Mouse (Mus musculus) CD8-positive naive resting alpha-beta T cell, adult 57 days (primary cell): ENCODE results near the gene Dusp3. TPM values are rescaled to one million over a fixed set of nuclear protein-coding genes. Genes with fewer than 3 reads are reported as not detected.

Experiments
- total RNA-seq: library from RNA; stranded (reverse); gene quantifications from one replicate; pipeline ENCODE4 v1.2.4, GENCODE M21; 2023

The Dusp3 gene
- 2.5 TPM for total RNA-seq

GRCm38 (mm10) chr11:101986913-101987312 is at the start of gene Dusp3:
Gene Dusp3, minus strand, starts transcription at chr11:101987013.

GRCm38 (mm10) chr11:102028087-102028816 is 41.4 kb upstream of the Dusp3 start, which contains the start of gene Mpp3:
Gene Mpp3, minus strand, starts transcription at chr11:102028461.

DNA sequence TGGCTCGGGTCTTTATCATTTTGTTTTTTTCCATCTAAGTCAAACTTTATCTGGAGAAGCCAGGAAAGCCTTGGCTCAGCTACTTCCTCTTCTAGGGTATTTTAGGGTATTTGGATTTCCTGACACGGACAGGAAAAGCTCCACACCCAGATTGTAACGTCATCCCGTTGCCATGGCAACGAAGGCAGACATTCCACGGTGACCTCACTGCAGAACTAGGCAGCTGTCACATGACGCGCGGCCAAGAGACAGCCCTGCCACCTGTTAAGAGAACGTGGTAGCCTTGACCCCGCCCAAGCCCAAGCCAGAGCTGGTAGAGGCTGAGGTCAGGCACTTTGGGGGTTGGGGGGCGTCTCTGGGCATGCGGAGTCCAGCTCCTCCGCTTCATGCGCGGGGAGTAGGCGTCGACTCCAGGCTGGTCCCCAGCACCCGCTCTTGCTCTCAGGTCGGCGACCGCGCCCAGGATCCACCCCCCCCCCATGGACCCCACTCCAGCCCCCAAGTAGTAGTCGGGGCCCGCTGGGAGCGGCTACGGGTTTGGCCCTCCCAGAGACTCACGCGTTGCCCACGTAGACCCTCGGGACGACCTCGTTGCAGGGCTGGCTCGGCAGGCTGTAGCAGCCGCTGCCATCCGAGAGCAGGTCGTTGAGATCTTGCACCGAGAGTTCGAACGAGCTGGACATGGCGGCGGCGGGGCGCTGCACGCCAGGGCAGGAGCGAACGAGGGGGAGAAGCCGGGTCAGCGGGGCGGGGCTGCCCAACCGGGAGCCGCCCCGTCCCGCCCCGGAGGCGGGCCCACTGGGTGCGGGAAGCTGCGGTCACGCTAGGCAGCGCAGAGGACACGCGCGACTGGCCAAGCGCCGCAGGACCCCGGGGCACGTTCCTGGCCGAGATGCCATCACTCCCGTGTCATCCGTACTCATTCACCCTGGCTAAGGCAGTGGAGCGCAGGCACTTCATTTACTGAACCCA is 2.5 kb downstream of the Dusp3 start, which contains the start of gene Cfap97d1:
Gene Cfap97d1 (plus strand): TSS at position 226 of the 972 bp plus-strand sequence.

GRCm38 (mm10) chr11:101966965-101967614 is 19.7 kb downstream of the Dusp3 start, which contains the start of gene Sost:
Gene Sost, minus strand, starts transcription at chr11:101967015.

Other genes starting within 250 kb of the Dusp3 start
- gene Etv4, start 201.6 kb downstream of the Dusp3 start, total RNA-seq: not detected
- gene Meox1, start 92.6 kb downstream of the Dusp3 start, total RNA-seq: not detected
- not detected for gene Sost, start 20.0 kb downstream of the Dusp3 start, total RNA-seq
- gene Cfap97d1, start 2.7 kb downstream of the Dusp3 start, total RNA-seq: not detected
- gene Mpp3, start 41.4 kb upstream of the Dusp3 start, total RNA-seq: not detected
- not detected for gene Cd300lg, start 54.5 kb upstream of the Dusp3 start, total RNA-seq
- gene Mpp2, start 101.5 kb upstream of the Dusp3 start, total RNA-seq: not detected
- not detected for gene Ppy, start 114.3 kb upstream of the Dusp3 start, total RNA-seq
- not detected for gene Pyy, start 120.8 kb upstream of the Dusp3 start, total RNA-seq
- gene Nags, start 158.5 kb upstream of the Dusp3 start, total RNA-seq: not detected
- 7.1 TPM for gene Tmem101, start 169.4 kb upstream of the Dusp3 start, total RNA-seq
- gene Lsm12, start 198.3 kb upstream of the Dusp3 start, total RNA-seq: 44.3 TPM
- 28.6 TPM for gene G6pc3, start 202.6 kb upstream of the Dusp3 start, total RNA-seq
- 134 TPM for gene Hdac5, start 243.2 kb upstream of the Dusp3 start, total RNA-seq